Mouse (Mus musculus): ENCODE data around the gene Eva1a. TPM values are rescaled to one million over a fixed set of nuclear protein-coding genes. Genes with fewer than 3 reads are reported as not detected.

Gene Eva1a
- polyA plus RNA-seq, 1 experiment from 2014 or later = 42.8 TPM

- WGBS = 97% methylated on average over 1 of the region's 1 CpGs
- no peaks in the 10 kb centered on the region for H3K9me3 ChIP-seq (replicated peaks)
- H3K4me1 ChIP-seq = peaks cover 4% of the 10 kb centered on the region; the same call in 1 of the 2 replicates
- no peaks in the 10 kb centered on the region for H3K36me3 ChIP-seq
- no peak overlapping the region for H3K9ac ChIP-seq
- H3K27me3 ChIP-seq = no peaks in the 10 kb centered on the region
- ATAC-seq (replicated peaks; ENCODE audit: low FRiP score) = no peak
- no peak overlapping the region for H3K4me2 ChIP-seq
- H3K4me3 ChIP-seq (replicated peaks) = no peak overlapping the region
- no peak overlapping the region for H3K27ac ChIP-seq
These were observed 70.3 kb downstream of the Eva1a start for GRCm38 (mm10) chr6:82111111-82111510.

GRCm38 (mm10) chr6:82111540-82111939, 70.7 kb downstream of the Eva1a start:
- Histone ChIP-seq H3K27me3 (no peaks in the 10 kb centered on the region), H3K4me1 (peaks cover 4% of the 10 kb centered on the region; the same call in 1 of the 2 replicates), H3K36me3 (no peaks in the 10 kb centered on the region), H3K9ac (no peak overlapping the region), H3K9me3 (replicated peaks) (no peaks in the 10 kb centered on the region), H3K4me2 (no peak overlapping the region), H3K4me3 (replicated peaks) (no peak overlapping the region), H3K27ac (no peak overlapping the region)
- 79% methylated on average over 3 of the region's 3 CpGs for WGBS
- no peak for ATAC-seq (replicated peaks; ENCODE audit: low FRiP score)

DNA sequence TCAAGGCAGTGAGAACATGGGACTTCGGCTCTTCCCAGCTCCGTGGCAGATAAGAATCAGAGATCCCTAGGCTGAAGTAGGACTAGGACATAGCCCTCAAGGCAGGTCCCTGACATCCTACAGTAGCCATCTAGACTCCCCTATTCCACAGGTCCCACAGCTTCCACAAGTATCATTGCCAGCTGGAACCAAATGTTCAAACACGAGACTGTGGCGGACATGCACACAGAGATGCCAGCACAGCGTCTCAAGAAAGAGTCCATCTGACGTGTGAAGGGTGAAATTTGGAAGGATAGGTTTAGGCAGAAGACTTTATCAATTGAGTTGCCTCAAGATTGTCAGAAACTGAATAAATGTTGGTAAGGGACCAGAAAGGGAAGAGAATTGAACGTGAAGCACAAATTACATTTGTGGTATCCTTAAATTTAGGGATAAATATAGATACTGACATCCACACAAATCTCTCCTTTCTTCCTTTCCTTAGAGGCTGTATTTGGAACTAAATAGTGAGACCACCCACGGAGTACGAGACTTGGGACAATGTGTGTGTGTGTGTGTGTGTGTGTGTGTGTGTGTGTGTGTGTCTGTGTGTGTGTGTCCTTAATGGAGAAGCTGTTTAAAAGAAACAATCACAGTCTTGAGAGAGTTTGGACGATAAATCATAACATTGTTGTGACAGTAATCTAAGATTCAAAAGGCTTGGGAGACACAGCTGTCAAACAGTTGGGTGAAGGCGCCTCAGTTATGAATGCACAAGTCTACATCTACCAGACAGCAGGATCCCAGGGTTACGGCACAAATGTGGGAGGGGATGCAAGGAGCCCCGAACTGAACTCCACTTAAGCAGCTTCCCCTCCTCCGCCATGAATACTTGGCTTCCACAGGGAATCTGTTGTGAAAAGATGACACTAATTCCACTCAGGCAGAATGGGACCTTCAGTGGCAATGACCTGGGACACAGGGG, 71.6 kb downstream of the Eva1a start:
- no peaks in the 10 kb centered on the region for H3K9me3 ChIP-seq (replicated peaks)
- no peak overlapping the region for H3K9ac ChIP-seq
- H3K27ac ChIP-seq = no peak overlapping the region
- peaks cover 6% of the 10 kb centered on the region; the same call in 1 of the 2 replicates for H3K4me1 ChIP-seq
- H3K4me3 ChIP-seq (replicated peaks) = no peak overlapping the region
- no peak for ATAC-seq (replicated peaks; ENCODE audit: low FRiP score)
- no peaks in the 10 kb centered on the region for H3K36me3 ChIP-seq
- no peak overlapping the region for H3K4me2 ChIP-seq
- no peaks in the 10 kb centered on the region for H3K27me3 ChIP-seq
- WGBS = 60% methylated on average over 14 of the region's 14 CpGs

GRCm38 (mm10) chr6:82115335-82115965, 74.6 kb downstream of the Eva1a start:
- H3K4me3 ChIP-seq (replicated peaks) = no peak overlapping the region
- H3K4me2 ChIP-seq = no peak overlapping the region
- H3K36me3 ChIP-seq = no peaks in the 10 kb centered on the region
- no peaks in the 10 kb centered on the region for H3K9me3 ChIP-seq (replicated peaks)
- H3K4me1 ChIP-seq = peaks cover 19% of the 10 kb centered on the region
- ATAC-seq (replicated peaks; ENCODE audit: low FRiP score) = no peak
- no peak overlapping the region for H3K9ac ChIP-seq
- WGBS = 21% methylated on average over 3 of the region's 3 CpGs
- no peaks in the 10 kb centered on the region for H3K27me3 ChIP-seq
- H3K27ac ChIP-seq = no peak overlapping the region

DNA sequence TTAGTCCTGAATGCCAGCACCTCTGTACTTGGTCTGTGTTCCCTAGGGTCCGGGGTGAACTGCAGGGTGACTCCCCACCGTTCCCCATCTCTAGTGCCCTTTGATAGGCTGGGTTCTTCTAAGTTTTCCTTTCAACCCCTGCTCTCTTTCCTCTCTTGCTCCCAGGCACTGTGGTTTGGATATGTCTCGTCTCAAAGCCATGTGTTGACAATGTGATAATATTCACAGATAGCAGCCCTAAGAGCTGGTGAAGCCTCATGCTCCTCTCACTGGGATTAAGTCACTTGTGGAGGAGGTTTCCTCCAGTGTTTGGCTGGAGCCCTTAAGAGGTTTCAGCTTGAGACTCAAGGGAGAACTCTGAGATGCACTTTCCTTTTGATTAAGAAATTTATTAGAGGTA, 75.3 kb downstream of the Eva1a start:
- Histone ChIP-seq H3K27ac (no peak overlapping the region), H3K9ac (no peak overlapping the region), H3K36me3 (no peaks in the 10 kb centered on the region), H3K4me2 (no peak overlapping the region), H3K4me3 (replicated peaks) (no peak overlapping the region), H3K9me3 (replicated peaks) (no peaks in the 10 kb centered on the region), H3K4me1 (peaks cover 19% of the 10 kb centered on the region), H3K27me3 (no peaks in the 10 kb centered on the region)
- WGBS = 64% methylated on average over 3 of the region's 3 CpGs
- no peak for ATAC-seq (replicated peaks; ENCODE audit: low FRiP score)

DNA sequence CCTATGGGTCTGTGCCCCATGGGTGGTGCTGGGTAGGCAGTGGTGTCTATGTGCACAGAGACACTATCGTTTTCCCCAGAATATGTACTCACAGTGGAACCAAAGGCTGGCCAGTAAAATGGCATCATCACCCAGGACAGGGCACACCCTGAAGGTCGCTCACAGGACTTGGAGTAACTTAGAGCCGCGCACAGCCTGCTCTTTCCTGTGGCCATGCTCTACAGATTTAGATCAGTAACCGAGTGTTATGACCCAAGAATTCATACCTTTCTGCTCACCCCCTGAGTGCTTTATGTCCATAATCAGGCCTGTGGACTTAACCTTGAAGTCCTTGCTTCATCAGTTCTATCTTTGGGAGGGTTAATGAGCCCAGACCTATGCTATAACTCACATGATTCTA, 77.0 kb downstream of the Eva1a start:
- Histone ChIP-seq H3K27me3 (0 out of 2 replicates have a peak, but pooled peaks cover 4% of the 10 kb centered on the region), H3K36me3 (no peaks in the 10 kb centered on the region), H3K4me2 (no peak overlapping the region), H3K4me1 (peaks cover 19% of the 10 kb centered on the region), H3K27ac (no peak overlapping the region), H3K4me3 (replicated peaks) (no peak overlapping the region), H3K9ac (no peak overlapping the region), H3K9me3 (replicated peaks) (no peaks in the 10 kb centered on the region)
- ATAC-seq (replicated peaks; ENCODE audit: low FRiP score) = peak; percentile 68; the same call in 1 of the 2 replicates
- 54% methylated on average over 5 of the region's 5 CpGs for WGBS

- H3K4me3 ChIP-seq (replicated peaks) = peak overlapping the region; percentile 32
- ATAC-seq (replicated peaks; ENCODE audit: low FRiP score) = peak; percentile 83
These were observed 78.7 kb downstream of the Eva1a start for GRCm38 (mm10) chr6:82119322-82120162.

DNA sequence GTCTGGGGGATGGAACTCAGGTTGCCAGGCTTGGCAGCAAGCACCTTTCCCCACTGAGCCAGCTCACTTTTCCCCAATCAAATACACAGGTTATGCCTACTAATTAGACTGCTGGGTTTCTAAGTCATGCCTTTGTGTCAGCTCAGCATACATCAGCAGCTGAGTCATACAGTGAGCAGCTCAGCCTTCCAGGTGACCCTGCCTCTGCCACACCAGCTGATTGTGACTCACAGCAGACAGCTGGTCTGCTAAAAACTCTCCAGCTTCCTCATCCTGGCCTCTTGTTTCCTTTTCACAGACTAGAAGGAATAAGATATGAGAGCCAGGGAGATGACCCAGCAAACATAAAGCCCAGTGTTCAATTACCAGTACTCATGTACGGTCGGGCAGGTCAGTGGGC, 84.3 kb downstream of the Eva1a start:
- ATAC-seq (replicated peaks; ENCODE audit: low FRiP score) = no peak; the same call in 1 of the 2 replicates
- Histone ChIP-seq H3K27ac (no peak overlapping the region), H3K4me2 (no peak overlapping the region), H3K27me3 (0 out of 2 replicates have a peak, but pooled peaks cover 4% of the 10 kb centered on the region), H3K4me1 (peaks cover 3% of the 10 kb centered on the region; the same call in 1 of the 2 replicates), H3K9me3 (replicated peaks) (no peaks in the 10 kb centered on the region), H3K9ac (no peak overlapping the region), H3K4me3 (replicated peaks) (no peak overlapping the region), H3K36me3 (no peaks in the 10 kb centered on the region)
- 38% methylated on average over 2 of the region's 2 CpGs for WGBS

More at GRCm38 (mm10) chr6:82119322-82120162, 78.7 kb downstream of the Eva1a start:
- Histone ChIP-seq H3K27ac (no peak overlapping the region), H3K27me3 (0 out of 2 replicates have a peak, but pooled peaks cover 4% of the 10 kb centered on the region), H3K9me3 (replicated peaks) (no peaks in the 10 kb centered on the region), H3K4me2 (peak overlapping the region; percentile 47), H3K9ac (no peak overlapping the region), H3K36me3 (no peaks in the 10 kb centered on the region), H3K4me1 (peaks cover 19% of the 10 kb centered on the region)
- WGBS = 26% methylated on average over 16 of the region's 16 CpGs

DNA sequence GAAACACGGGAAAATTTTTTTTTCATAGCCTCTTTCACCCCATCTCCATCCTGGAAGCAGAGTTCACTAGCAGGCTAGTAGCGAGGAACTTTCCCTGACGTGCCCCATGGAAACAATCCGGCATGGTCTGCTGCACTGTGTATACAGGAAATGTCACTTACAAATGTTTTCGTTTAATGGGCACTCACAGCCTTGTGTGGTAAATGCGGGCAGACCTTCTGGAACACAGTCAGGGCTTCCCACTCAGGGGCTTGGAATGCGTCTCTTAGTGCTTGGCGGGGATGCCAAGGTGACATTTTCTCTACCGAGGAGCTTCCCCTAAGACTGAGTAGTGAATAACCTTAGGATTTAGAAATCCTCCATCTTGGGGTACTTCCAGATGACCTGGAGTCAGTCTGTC, 87.0 kb downstream of the Eva1a start:
- 29% methylated on average over 9 of the region's 9 CpGs for WGBS

GRCm38 (mm10) chr6:82129630-82130217, 88.9 kb downstream of the Eva1a start:
- WGBS = 51% methylated on average over 9 of the region's 9 CpGs
- no peaks in the 10 kb centered on the region for H3K36me3 ChIP-seq
- ATAC-seq (replicated peaks; ENCODE audit: low FRiP score) = no peak

More for the DNA sequence above, 87.0 kb downstream of the Eva1a start:
- H3K9ac ChIP-seq = no peak overlapping the region
- H3K4me1 ChIP-seq = peaks cover 8% of the 10 kb centered on the region; the same call in 1 of the 2 replicates
- no peaks in the 10 kb centered on the region for H3K9me3 ChIP-seq (replicated peaks)
- H3K4me2 ChIP-seq = no peak overlapping the region
- H3K36me3 ChIP-seq = no peaks in the 10 kb centered on the region
- peak overlapping the region; percentile 23; the same call in 1 of the 2 replicates for H3K27ac ChIP-seq
- no peaks in the 10 kb centered on the region for H3K27me3 ChIP-seq
- no peak overlapping the region for H3K4me3 ChIP-seq (replicated peaks)
- ATAC-seq (replicated peaks; ENCODE audit: low FRiP score) = peak; percentile 93

More at GRCm38 (mm10) chr6:82129630-82130217, 88.9 kb downstream of the Eva1a start:
- peaks cover 10% of the 10 kb centered on the region; the same call in 1 of the 2 replicates for H3K4me1 ChIP-seq
- no peak overlapping the region for H3K4me3 ChIP-seq (replicated peaks)
- H3K9me3 ChIP-seq (replicated peaks) = no peaks in the 10 kb centered on the region
- H3K27me3 ChIP-seq = no peaks in the 10 kb centered on the region
- H3K27ac ChIP-seq = no peak overlapping the region
- H3K9ac ChIP-seq = no peak overlapping the region
- H3K4me2 ChIP-seq = no peak overlapping the region
